Mouse (Mus musculus) right cerebral cortex, postnatal 14 days (tissue): ENCODE measurements around the gene Syde2.
A peak's percentile ranks its signal among the peaks of the same experiment; 100 is the strongest.
"Not testable (repeated sequence)": the region's sequence is repeated elsewhere in the genome, so short reads cannot be mapped to it uniquely, and the experiment has no call there.

Experiments used
- DNase-seq: peaks from one replicate; pipeline ENCODE4 v3.0.0; 2022

Syde2 gene

GRCm38 (mm10) chr3:145969031-145969501 lies 18.6 kb upstream of the Syde2 start:
- DNase-seq = no peak

- DNase-seq = no peak
Observed at GRCm38 (mm10) chr3:145971501-145971900, 16.2 kb upstream of the Syde2 start.

- no peak for DNase-seq
Observed at GRCm38 (mm10) chr3:145974986-145975385, 12.7 kb upstream of the Syde2 start.

GRCm38 (mm10) chr3:145985333-145985925 lies 2.2 kb upstream of the Syde2 start:
- no peak for DNase-seq

GRCm38 (mm10) chr3:145986317-145987001 lies 1.2 kb upstream of the Syde2 start:
- DNase-seq = no peak

- DNase-seq = peak; percentile 41
Observed at GRCm38 (mm10) chr3:145987970-145988683, 457 bp downstream of the Syde2 start.

GRCm38 (mm10) chr3:145988684-145989575 lies 1.3 kb downstream of the Syde2 start:
- no peak for DNase-seq

- no peak for DNase-seq
Observed at GRCm38 (mm10) chr3:145989576-145990081, 2.0 kb downstream of the Syde2 start.

- DNase-seq = no peak
Observed at GRCm38 (mm10) chr3:145991130-145991529, 3.5 kb downstream of the Syde2 start.

GRCm38 (mm10) chr3:145991976-145992730 lies 4.5 kb downstream of the Syde2 start:
- no peak for DNase-seq

GRCm38 (mm10) chr3:145992796-145993195 lies 5.1 kb downstream of the Syde2 start:
- DNase-seq = no peak

- no peak for DNase-seq
Observed at GRCm38 (mm10) chr3:145993481-145994201, 6.0 kb downstream of the Syde2 start.

- no peak for DNase-seq
Observed at GRCm38 (mm10) chr3:145995489-145995888, 7.8 kb downstream of the Syde2 start.

- DNase-seq = not testable (repeated sequence)
Observed at GRCm38 (mm10) chr3:145996539-145996938, 8.9 kb downstream of the Syde2 start.

- DNase-seq = no peak
Observed at GRCm38 (mm10) chr3:146004347-146005051, 16.8 kb downstream of the Syde2 start.

- no peak for DNase-seq
Observed at GRCm38 (mm10) chr3:146007872-146008271, 20.2 kb downstream of the Syde2 start.

- no peak for DNase-seq
Observed at GRCm38 (mm10) chr3:146009859-146010645, 22.4 kb downstream of the Syde2 start.

GRCm38 (mm10) chr3:146010751-146011150 lies 23.1 kb downstream of the Syde2 start:
- no peak for DNase-seq

- DNase-seq = no peak
Observed at GRCm38 (mm10) chr3:146011544-146012218, 24.0 kb downstream of the Syde2 start.
